Mouse (Mus musculus) kidney, adult 2 months (tissue): Measurements from ENCODE around the gene Hoxa9. TPM values are rescaled to one million over a fixed set of nuclear protein-coding genes. Genes with fewer than 3 reads are reported as not detected.

Experiments
- DNase-seq: peaks from one replicate; pipeline ENCODE4 v3.0.0; 2021
- H3K27ac ChIP-seq: fragments of 200-500 bp; 2 replicates; pipeline ENCODE4 v1.5.1; 2012; ENCODE audit warnings: low read depth, low read length, control low read depth, inconsistent platforms; ENCODE audit not compliant: insufficient read depth
- H3K27me3 ChIP-seq: fragments of 200-500 bp; replicated peaks from 2 replicates; pipeline ENCODE4 v1.6.1; 2012; ENCODE audit warnings: mild to moderate bottlenecking, moderate library complexity, low read length, inconsistent platforms; ENCODE audit not compliant: control insufficient read depth, insufficient read depth
- H3K36me3 ChIP-seq: fragments of 200-500 bp; 2 replicates; pipeline ENCODE4 v1.6.1; 2012; ENCODE audit warnings: mild to moderate bottlenecking, moderate library complexity, low read length, inconsistent platforms; ENCODE audit not compliant: control insufficient read depth, insufficient read depth
- H3K4me1 ChIP-seq: fragments of 200-500 bp; 2 replicates; pipeline ENCODE4 v1.6.1; 2011; ENCODE audit warnings: low read length; ENCODE audit not compliant: control insufficient read depth, insufficient read depth
- H3K4me3 ChIP-seq: fragments of 200-500 bp; 2 replicates; pipeline ENCODE4 v1.5.1; 2011; ENCODE audit warnings: mild to moderate bottlenecking, low read depth, low read length, control low read depth; ENCODE audit not compliant: insufficient read depth
- CTCF ChIP-seq: fragments of 200-500 bp; conservative IDR thresholded peaks from 2 replicates; pipeline ENCODE4 v1.5.1; 2011; ENCODE audit warnings: low read depth, mild to moderate bottlenecking, control low read depth, low read length, moderate library complexity, mixed read lengths; ENCODE audit not compliant: insufficient read depth, insufficient read length
- POLR2A ChIP-seq: fragments of 200-500 bp; IDR thresholded peaks from one replicate; pipeline ENCODE4 v1.6.1; 2011; ENCODE audit warnings: low read depth, low read length, control low read depth
- WGBS: fragments of 180-500 bp; shearing (Covaris S2); methylation state at CpG from one replicate; pipeline ENCODE4 v1.1.7; 2018; 5-methylcytosine and 5-hydroxymethylcytosine counted together
- polyA plus RNA-seq: library from polyadenylated mRNA; depleted of rRNA; stranded (reverse); fragments of >200 nt; gene quantifications from 2 replicates; pipeline ENCODE4 v1.2.3, GENCODE M21; 2012

Hoxa9 gene
- polyA plus RNA-seq, 1 experiment = 36.0 TPM

GRCm38 (mm10) chr6:52190906-52191810, 39.7 kb downstream of the Hoxa9 start, which contains the start of gene Hoxa4:
Gene Hoxa4 (minus strand): TSS chr6:52191753.
- WGBS = 3% methylated on average over 89 of the region's 102 CpGs

GRCm38 (mm10) chr6:52190410-52190809, 40.5 kb downstream of the Hoxa9 start:
- 29% methylated on average over 23 of the region's 23 CpGs for WGBS
- Histone ChIP-seq H3K36me3 (no peaks in the 10 kb centered on the region), H3K27ac (peak overlapping the region; percentile 19; the same call in 1 of the 2 replicates), H3K4me3 (no peak overlapping the region), H3K27me3 (no peaks in the 10 kb centered on the region), H3K4me1 (peaks cover 32% of the 10 kb centered on the region)
- TF ChIP-seq POLR2A (no peak), CTCF (no peak)
- peak; percentile 41 for DNase-seq

More at GRCm38 (mm10) chr6:52190906-52191810, 39.7 kb downstream of the Hoxa9 start, which contains the start of gene Hoxa4:
- DNase-seq = no peak
- Histone ChIP-seq H3K4me1 (peaks cover 26% of the 10 kb centered on the region), H3K4me3 (peak within 1 kb of the TSS; percentile 83), H3K36me3 (no peaks in the 10 kb centered on the region), H3K27me3 (no peaks in the 10 kb centered on the region), H3K27ac (peak within 1 kb of the TSS; percentile 62)
- TF ChIP-seq CTCF (no peak), POLR2A (no peak)

GRCm38 (mm10) chr6:52189909-52190308, 41.0 kb downstream of the Hoxa9 start:
- Histone ChIP-seq H3K27me3 (no peaks in the 10 kb centered on the region), H3K4me1 (peaks cover 31% of the 10 kb centered on the region), H3K27ac (peak overlapping the region; percentile 19), H3K4me3 (no peak overlapping the region), H3K36me3 (no peaks in the 10 kb centered on the region)
- WGBS = 41% methylated on average over 8 of the region's 8 CpGs
- peak; percentile 64 for DNase-seq
- TF ChIP-seq CTCF (no peak), POLR2A (no peak)

GRCm38 (mm10) chr6:52189172-52189591, 41.7 kb downstream of the Hoxa9 start:
- 0 out of 2 replicates have a peak overlapping the region, but pooled peaks have one; percentile 1 for H3K27ac ChIP-seq
- H3K4me3 ChIP-seq = no peak overlapping the region
- H3K4me1 ChIP-seq = peaks cover 35% of the 10 kb centered on the region

GRCm38 (mm10) chr6:52186500-52186899, 44.4 kb downstream of the Hoxa9 start:
- Histone ChIP-seq H3K36me3 (no peaks in the 10 kb centered on the region), H3K4me3 (no peak overlapping the region), H3K27me3 (no peaks in the 10 kb centered on the region), H3K4me1 (peaks cover 36% of the 10 kb centered on the region), H3K27ac (no peak overlapping the region)
- TF ChIP-seq CTCF (no peak), POLR2A (no peak)
- DNase-seq = peak; percentile 25
- WGBS = 60% methylated on average over 1 of the region's 1 CpGs

More at GRCm38 (mm10) chr6:52189172-52189591, 41.7 kb downstream of the Hoxa9 start:
- WGBS = 25% methylated on average over 5 of the region's 5 CpGs
- Histone ChIP-seq H3K27me3 (no peaks in the 10 kb centered on the region), H3K36me3 (no peaks in the 10 kb centered on the region)
- TF ChIP-seq CTCF (no peak), POLR2A (no peak)
- DNase-seq = peak; percentile 60

DNA sequence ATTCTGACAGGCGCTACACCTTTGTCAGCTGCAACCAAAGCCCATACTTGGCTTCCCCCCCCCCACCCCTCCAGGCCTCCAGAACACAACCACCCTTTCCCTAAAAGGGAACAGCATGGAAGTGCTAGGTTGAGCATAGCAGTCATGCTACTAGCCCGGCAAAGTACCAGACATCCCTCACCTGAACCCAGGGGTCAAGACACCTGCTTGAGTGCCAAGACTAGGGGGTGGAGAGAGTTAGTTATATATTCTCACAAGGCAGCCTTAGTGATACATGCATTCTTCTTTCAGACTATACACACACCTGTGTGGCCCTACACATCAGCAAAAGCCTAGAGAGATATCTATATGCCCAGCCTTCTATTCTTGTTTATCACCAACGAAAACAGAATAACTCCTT, 45.1 kb downstream of the Hoxa9 start:
- WGBS = 31% methylated on average over 3 of the region's 3 CpGs
- Histone ChIP-seq H3K4me1 (peaks cover 41% of the 10 kb centered on the region), H3K27me3 (no peaks in the 10 kb centered on the region), H3K4me3 (no peak overlapping the region), H3K27ac (no peak overlapping the region), H3K36me3 (no peaks in the 10 kb centered on the region)
- no peak for TF ChIP-seq CTCF
- no peak for TF ChIP-seq POLR2A
- DNase-seq = peak; percentile 56

- Histone ChIP-seq H3K4me1 (peaks cover 37% of the 10 kb centered on the region), H3K27ac (no peak overlapping the region), H3K4me3 (no peak overlapping the region), H3K36me3 (no peaks in the 10 kb centered on the region), H3K27me3 (no peaks in the 10 kb centered on the region)
- TF ChIP-seq CTCF (no peak), POLR2A (no peak)
- peak; percentile 72 for DNase-seq
- WGBS = 16% methylated on average over 19 of the region's 19 CpGs
Observed at GRCm38 (mm10) chr6:52185222-52185621, 45.7 kb downstream of the Hoxa9 start.
